Mouse (Mus musculus): Measurements from ENCODE around the gene Trim2. TPM values are rescaled to one million over a fixed set of nuclear protein-coding genes. Genes with fewer than 3 reads are reported as not detected.

Gene Trim2
- polyA plus RNA-seq, 1 experiment from 2014 or later: 9.3 TPM

DNA sequence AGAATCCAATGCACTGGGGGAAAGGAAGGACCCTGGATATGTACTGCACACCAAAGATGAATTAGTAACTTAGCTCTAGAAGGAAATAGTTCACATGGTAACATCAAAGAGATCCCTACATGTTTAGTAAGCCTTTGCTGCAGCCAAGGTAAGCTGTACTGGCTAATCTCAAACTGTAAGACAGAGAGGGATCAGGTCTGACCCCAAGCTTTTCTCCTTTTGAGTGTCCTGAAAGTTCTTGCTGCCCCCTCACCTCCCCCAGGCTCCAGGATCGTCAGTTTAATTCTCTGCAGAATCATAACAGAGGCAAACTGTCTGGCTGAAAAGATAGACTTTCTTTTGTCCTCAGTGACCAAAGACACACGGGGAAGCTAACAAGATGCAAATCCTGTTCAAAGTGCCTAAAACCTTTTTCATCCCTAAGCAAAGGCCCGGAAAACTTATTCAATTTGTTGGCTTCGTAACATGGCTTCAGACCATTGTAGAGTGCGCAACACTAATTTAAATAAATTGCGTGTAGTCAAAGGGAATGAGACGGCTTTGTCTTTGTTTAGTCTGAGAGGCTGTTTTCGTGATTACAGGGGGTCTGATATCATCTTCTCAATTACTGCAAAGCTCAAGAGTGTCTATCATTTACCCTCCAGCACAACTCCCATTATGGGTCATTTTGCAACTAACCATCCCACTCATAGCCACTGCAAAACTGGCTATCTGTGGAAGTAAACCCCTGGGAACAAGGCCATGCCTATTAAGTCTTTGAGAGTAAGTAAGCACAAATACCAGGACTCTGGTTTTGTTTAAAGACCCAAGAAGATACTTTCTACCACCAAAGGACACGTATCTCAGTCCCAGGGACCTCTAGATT, 52.8 kb downstream of the Trim2 start:
- Histone ChIP-seq H3K27me3 (ENCODE audit: control insufficient read depth, insufficient read depth, low read length) (peaks cover 3% of the 10 kb centered on the region; the same call in 1 of the 2 replicates), H3K4me1 (ENCODE audit: control insufficient read depth in 2 of 2, insufficient read depth in 2 of 2, low read length in 2 of 2) (peaks cover 2 to 6% of the 10 kb centered on the region in 2 experiments; a peak in 3 of 4 replicates), H3K36me3 (ENCODE audit: control insufficient read depth, insufficient read depth, low read length) (no peaks in the 10 kb centered on the region), H3K9ac (ENCODE audit: low read length) (no peak overlapping the region), H3K4me3 (ENCODE audit: control insufficient read depth in 1 of 2, insufficient read depth in 1 of 2, low read depth in 1 of 2, low read length in 2 of 2) (no peak overlapping the region), H3K27ac (replicated peaks in 1 of 2; ENCODE audit: control insufficient read depth in 1 of 2, insufficient read depth in 1 of 2, low read depth in 2 of 2, low read length in 2 of 2) (no peak overlapping the region), H3K9me3 (ENCODE audit: control insufficient read depth, low read length) (no peaks in the 10 kb centered on the region), H3K4me2 (ENCODE audit: low read length) (no peak overlapping the region)
- 79% methylated on average over 9 of the region's 9 CpGs for WGBS
- ATAC-seq (ENCODE audit: insufficient number of reproducible peaks, insufficient read depth, low FRiP score, low read depth): no peak

DNA sequence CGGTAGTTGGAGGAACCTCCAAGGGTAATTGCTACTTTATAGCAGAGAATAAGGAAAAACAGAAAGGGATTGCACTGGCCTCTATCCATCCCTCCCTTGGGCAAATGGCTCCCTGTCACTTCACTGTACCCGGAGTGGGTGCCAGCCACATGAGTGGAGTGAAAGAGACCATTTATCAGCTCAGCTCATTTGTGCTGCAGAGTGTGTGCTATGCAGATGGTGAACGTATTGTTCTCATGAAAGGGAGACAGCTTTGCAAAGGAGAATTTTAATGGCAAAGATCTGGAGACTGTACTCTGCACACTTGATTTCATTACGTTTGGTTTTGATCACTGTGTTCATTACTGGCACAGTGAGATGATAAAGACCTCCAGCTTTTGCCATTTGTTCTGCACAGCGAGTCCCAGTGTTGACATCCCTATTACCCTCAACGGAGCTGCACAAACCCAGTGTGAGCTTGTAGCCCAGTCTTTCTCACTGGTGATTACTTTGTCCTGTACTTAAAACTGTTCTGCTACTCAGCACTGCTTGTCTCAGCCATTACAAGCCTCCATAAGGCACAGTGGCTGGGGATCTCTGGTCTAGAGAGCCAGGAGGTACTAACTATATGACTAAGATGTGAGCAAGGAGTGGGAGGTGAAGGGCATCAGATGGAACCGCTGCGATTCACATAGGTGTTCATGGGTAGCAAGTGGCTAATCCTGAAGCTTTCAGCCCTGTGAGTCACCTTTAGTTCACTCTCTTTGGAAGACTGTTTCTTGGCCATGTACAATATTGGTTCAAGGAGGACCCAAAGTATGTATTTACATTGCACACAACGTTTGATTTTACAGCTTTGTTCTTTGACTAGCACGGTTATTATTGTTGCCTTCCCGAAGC, 53.7 kb downstream of the Trim2 start:
- Histone ChIP-seq H3K27me3 (ENCODE audit: control insufficient read depth, insufficient read depth, low read length) (peaks cover 6% of the 10 kb centered on the region; the same call in 1 of the 2 replicates), H3K4me2 (ENCODE audit: low read length) (no peak overlapping the region), H3K9me3 (ENCODE audit: control insufficient read depth, low read length) (no peaks in the 10 kb centered on the region), H3K4me3 (ENCODE audit: control insufficient read depth in 1 of 2, insufficient read depth in 1 of 2, low read depth in 1 of 2, low read length in 2 of 2) (no peak overlapping the region), H3K27ac (replicated peaks in 1 of 2; ENCODE audit: control insufficient read depth in 1 of 2, insufficient read depth in 1 of 2, low read depth in 2 of 2, low read length in 2 of 2) (no peak overlapping the region), H3K36me3 (ENCODE audit: control insufficient read depth, insufficient read depth, low read length) (no peaks in the 10 kb centered on the region), H3K9ac (ENCODE audit: low read length) (no peak overlapping the region), H3K4me1 (ENCODE audit: control insufficient read depth in 2 of 2, insufficient read depth in 2 of 2, low read length in 2 of 2) (peaks cover under 1 to 2% of the 10 kb centered on the region in 2 experiments; a peak in 3 of 4 replicates)
- ATAC-seq (ENCODE audit: insufficient number of reproducible peaks, insufficient read depth, low FRiP score, low read depth): no peak
- WGBS: 76% methylated on average over 11 of the region's 11 CpGs

- ATAC-seq (ENCODE audit: insufficient number of reproducible peaks, insufficient read depth, low FRiP score, low read depth): no peak
- Histone ChIP-seq H3K27me3 (ENCODE audit: control insufficient read depth, insufficient read depth, low read length) (peaks cover 6% of the 10 kb centered on the region; the same call in 1 of the 2 replicates), H3K4me2 (ENCODE audit: low read length) (no peak overlapping the region), H3K4me3 (ENCODE audit: control insufficient read depth in 1 of 2, insufficient read depth in 1 of 2, low read depth in 1 of 2, low read length in 2 of 2) (no peak overlapping the region), H3K27ac (replicated peaks in 1 of 2; ENCODE audit: control insufficient read depth in 1 of 2, insufficient read depth in 1 of 2, low read depth in 2 of 2, low read length in 2 of 2) (no peak overlapping the region), H3K9me3 (ENCODE audit: control insufficient read depth, low read length) (no peaks in the 10 kb centered on the region), H3K9ac (ENCODE audit: low read length) (no peak overlapping the region), H3K4me1 (ENCODE audit: control insufficient read depth in 2 of 2, insufficient read depth in 2 of 2, low read length in 2 of 2) (peaks cover 3 to 5% of the 10 kb centered on the region in 2 experiments; a peak in 3 of 4 replicates), H3K36me3 (ENCODE audit: control insufficient read depth, insufficient read depth, low read length) (no peaks in the 10 kb centered on the region)
- WGBS: 77% methylated on average over 4 of the region's 4 CpGs
Measured at GRCm38 (mm10) chr3:84251721-84252120, 55.0 kb downstream of the Trim2 start.

DNA sequence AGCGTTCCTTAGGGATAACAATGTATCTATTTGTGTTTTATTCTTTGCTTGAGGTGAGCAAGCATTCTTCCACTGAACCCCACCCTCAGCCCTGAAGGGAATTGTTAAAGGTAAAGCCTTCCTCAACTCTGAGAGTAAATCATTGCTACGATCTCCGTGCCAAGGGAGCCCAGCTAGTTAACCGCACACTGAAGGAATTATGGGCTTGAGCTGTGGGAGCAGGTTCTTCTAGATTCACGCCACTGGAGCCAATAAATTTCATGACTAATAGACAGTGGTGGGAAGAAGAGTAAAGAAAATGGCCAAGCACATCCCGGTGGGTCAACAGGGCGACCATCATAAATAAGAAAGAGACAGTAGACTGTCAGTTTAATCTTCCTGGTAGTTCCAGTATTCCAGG, 56.4 kb downstream of the Trim2 start:
- H3K36me3 ChIP-seq (ENCODE audit: control insufficient read depth, insufficient read depth, low read length): no peaks in the 10 kb centered on the region
- H3K27me3 ChIP-seq (ENCODE audit: control insufficient read depth, insufficient read depth, low read length): peaks cover 6% of the 10 kb centered on the region; the same call in 1 of the 2 replicates
- no peak for ATAC-seq (ENCODE audit: insufficient number of reproducible peaks, insufficient read depth, low FRiP score, low read depth)
- 88% methylated on average over 7 of the region's 7 CpGs for WGBS
- H3K27ac ChIP-seq (replicated peaks in 1 of 2; ENCODE audit: control insufficient read depth in 1 of 2, insufficient read depth in 1 of 2, low read depth in 2 of 2, low read length in 2 of 2): no peak overlapping the region
- H3K4me3 ChIP-seq (ENCODE audit: control insufficient read depth in 1 of 2, insufficient read depth in 1 of 2, low read depth in 1 of 2, low read length in 2 of 2): no peak overlapping the region
- no peak overlapping the region for H3K9ac ChIP-seq (ENCODE audit: low read length)
- H3K9me3 ChIP-seq (ENCODE audit: control insufficient read depth, low read length): no peaks in the 10 kb centered on the region
- peaks cover 3 to 5% of the 10 kb centered on the region in 2 experiments; a peak in 3 of 4 replicates for H3K4me1 ChIP-seq (ENCODE audit: control insufficient read depth in 2 of 2, insufficient read depth in 2 of 2, low read length in 2 of 2)
- H3K4me2 ChIP-seq (ENCODE audit: low read length): no peak overlapping the region

DNA sequence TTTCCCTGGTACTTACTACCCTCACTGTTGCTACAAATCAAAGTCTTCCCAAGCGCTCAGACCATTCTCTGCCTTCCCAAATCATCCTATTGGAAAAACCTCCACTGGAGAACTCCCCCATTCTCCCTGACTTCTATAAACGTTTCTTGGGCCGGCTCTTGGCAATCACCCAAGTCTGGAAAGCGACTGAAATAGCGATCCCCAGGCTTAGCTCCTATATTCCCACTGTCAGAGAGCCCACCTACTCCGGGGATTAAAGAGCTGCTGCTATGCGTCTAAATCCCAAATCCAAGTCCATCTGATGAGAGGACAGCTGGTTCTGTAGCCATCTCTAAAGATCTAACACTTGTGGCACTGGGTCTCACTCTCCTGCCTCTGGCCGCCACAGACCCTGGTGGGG, 58.9 kb downstream of the Trim2 start:
- no peaks in the 10 kb centered on the region for H3K9me3 ChIP-seq (ENCODE audit: control insufficient read depth, low read length)
- no peak overlapping the region for H3K4me2 ChIP-seq (ENCODE audit: low read length)
- H3K27ac ChIP-seq (replicated peaks in 1 of 2; ENCODE audit: control insufficient read depth in 1 of 2, insufficient read depth in 1 of 2, low read depth in 2 of 2, low read length in 2 of 2): no peak overlapping the region
- H3K36me3 ChIP-seq (ENCODE audit: control insufficient read depth, insufficient read depth, low read length): no peaks in the 10 kb centered on the region
- H3K9ac ChIP-seq (ENCODE audit: low read length): no peak overlapping the region
- peaks cover 6% of the 10 kb centered on the region; the same call in 1 of the 2 replicates for H3K27me3 ChIP-seq (ENCODE audit: control insufficient read depth, insufficient read depth, low read length)
- H3K4me3 ChIP-seq (ENCODE audit: control insufficient read depth in 1 of 2, insufficient read depth in 1 of 2, low read depth in 1 of 2, low read length in 2 of 2): no peak overlapping the region
- WGBS: 31% methylated on average over 8 of the region's 8 CpGs
- ATAC-seq (ENCODE audit: insufficient number of reproducible peaks, insufficient read depth, low FRiP score, low read depth): no peak
- peaks cover 3 to 5% of the 10 kb centered on the region in 2 experiments; a peak in 3 of 4 replicates for H3K4me1 ChIP-seq (ENCODE audit: control insufficient read depth in 2 of 2, insufficient read depth in 2 of 2, low read length in 2 of 2)

GRCm38 (mm10) chr3:84246421-84246861, 60.2 kb downstream of the Trim2 start:
- Histone ChIP-seq H3K4me2 (ENCODE audit: low read length) (no peak overlapping the region), H3K9me3 (ENCODE audit: control insufficient read depth, low read length) (no peaks in the 10 kb centered on the region), H3K4me3 (ENCODE audit: control insufficient read depth in 1 of 2, insufficient read depth in 1 of 2, low read depth in 1 of 2, low read length in 2 of 2) (no peak overlapping the region), H3K4me1 (ENCODE audit: control insufficient read depth in 2 of 2, insufficient read depth in 2 of 2, low read length in 2 of 2) (peaks cover 3 to 5% of the 10 kb centered on the region in 2 experiments; a peak in 3 of 4 replicates), H3K36me3 (ENCODE audit: control insufficient read depth, insufficient read depth, low read length) (no peaks in the 10 kb centered on the region), H3K27ac (replicated peaks in 1 of 2; ENCODE audit: control insufficient read depth in 1 of 2, insufficient read depth in 1 of 2, low read depth in 2 of 2, low read length in 2 of 2) (no peak overlapping the region), H3K27me3 (ENCODE audit: control insufficient read depth, insufficient read depth, low read length) (peaks cover 6% of the 10 kb centered on the region; the same call in 1 of the 2 replicates), H3K9ac (ENCODE audit: low read length) (no peak overlapping the region)
- no peak for ATAC-seq (ENCODE audit: insufficient number of reproducible peaks, insufficient read depth, low FRiP score, low read depth)
- 71% methylated on average over 7 of the region's 7 CpGs for WGBS

DNA sequence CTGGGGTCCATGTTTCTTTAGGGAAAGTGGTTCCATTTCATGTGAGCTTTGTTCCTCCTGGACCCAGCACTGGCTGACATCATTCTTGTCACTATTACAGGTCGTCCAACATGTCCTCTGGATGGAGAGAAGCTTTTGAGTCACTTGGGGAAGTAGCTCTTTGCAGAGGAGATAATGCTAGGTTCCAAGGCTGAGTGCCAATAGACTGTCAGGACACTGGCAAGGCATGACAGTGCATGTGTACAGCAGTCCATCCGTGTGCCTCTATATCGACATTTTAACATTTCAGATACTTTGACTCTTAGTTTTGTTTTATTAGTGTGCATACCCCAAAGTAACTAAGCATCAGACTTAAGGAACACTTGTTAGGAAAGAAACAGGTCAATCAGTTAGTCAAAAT, 63.6 kb downstream of the Trim2 start:
- ATAC-seq (ENCODE audit: insufficient number of reproducible peaks, insufficient read depth, low FRiP score, low read depth): no peak
- H3K36me3 ChIP-seq (ENCODE audit: control insufficient read depth, insufficient read depth, low read length): no peaks in the 10 kb centered on the region
- 70% methylated on average over 3 of the region's 3 CpGs for WGBS

More for the DNA sequence above, 63.6 kb downstream of the Trim2 start:
- H3K4me1 ChIP-seq (ENCODE audit: control insufficient read depth in 2 of 2, insufficient read depth in 2 of 2, low read length in 2 of 2): peaks cover 3 to 4% of the 10 kb centered on the region in 2 experiments; a peak in 3 of 4 replicates
- H3K4me3 ChIP-seq (ENCODE audit: control insufficient read depth in 1 of 2, insufficient read depth in 1 of 2, low read depth in 1 of 2, low read length in 2 of 2): no peak overlapping the region
- H3K4me2 ChIP-seq (ENCODE audit: low read length): no peak overlapping the region
- H3K9ac ChIP-seq (ENCODE audit: low read length): no peak overlapping the region
- 0 out of 2 replicates have a peak, but pooled peaks cover 3% of the 10 kb centered on the region for H3K9me3 ChIP-seq (ENCODE audit: control insufficient read depth, low read length)
- H3K27ac ChIP-seq (replicated peaks in 1 of 2; ENCODE audit: control insufficient read depth in 1 of 2, insufficient read depth in 1 of 2, low read depth in 2 of 2, low read length in 2 of 2): no peak overlapping the region
- H3K27me3 ChIP-seq (ENCODE audit: control insufficient read depth, insufficient read depth, low read length): no peaks in the 10 kb centered on the region
